Mouse (Mus musculus) megakaryocyte, embryonic 14.5 days (primary cell): Measurements from ENCODE around the gene Ttc39b.

ENCODE experiments used
- FLI1 ChIP-seq: IDR thresholded peaks from 2 replicates; pipeline ENCODE4 v1.6.1; 2012; ENCODE audit warnings: low read length, inconsistent platforms, mixed read lengths
- GATA1 ChIP-seq: IDR thresholded peaks from 3 replicates; pipeline ENCODE4 v1.6.1; 2012; ENCODE audit warnings: mixed read lengths, low read length, inconsistent platforms, borderline replicate concordance

- TF ChIP-seq GATA1: no peak
- TF ChIP-seq FLI1: no peak
Measured at GRCm38 (mm10) chr4:83214822-83215558, 109.1 kb downstream of the Ttc39b start.
